Mouse (Mus musculus): ENCODE measurements around the gene Olfr902.
"Not testable (repeated sequence)": the region's sequence is repeated elsewhere in the genome, so short reads cannot be mapped to it uniquely, and the experiment has no call there.

Gene Olfr902

DNA sequence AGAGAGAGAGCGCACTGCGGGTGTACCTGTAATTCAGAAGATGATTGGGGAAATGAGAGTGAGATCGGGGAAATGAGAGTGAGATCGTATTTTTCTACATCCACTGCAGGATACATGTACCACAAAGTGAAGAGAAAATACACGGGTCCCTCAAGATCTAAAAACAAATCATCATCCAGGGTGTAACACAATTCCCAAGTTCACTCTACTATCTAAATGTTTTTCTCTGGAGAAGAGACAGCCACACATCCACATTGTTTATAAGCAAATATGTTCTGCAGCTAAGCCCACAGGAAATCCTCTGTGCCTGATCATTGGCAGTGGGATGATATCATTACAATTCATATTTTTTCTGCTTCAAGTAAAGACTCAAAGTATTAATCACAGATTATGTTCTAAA, at the start of gene Olfr902:
Olfr902 (plus strand) TSS at position 301 of the 400 bp plus-strand sequence.
- no peak for DNase-seq

DNA sequence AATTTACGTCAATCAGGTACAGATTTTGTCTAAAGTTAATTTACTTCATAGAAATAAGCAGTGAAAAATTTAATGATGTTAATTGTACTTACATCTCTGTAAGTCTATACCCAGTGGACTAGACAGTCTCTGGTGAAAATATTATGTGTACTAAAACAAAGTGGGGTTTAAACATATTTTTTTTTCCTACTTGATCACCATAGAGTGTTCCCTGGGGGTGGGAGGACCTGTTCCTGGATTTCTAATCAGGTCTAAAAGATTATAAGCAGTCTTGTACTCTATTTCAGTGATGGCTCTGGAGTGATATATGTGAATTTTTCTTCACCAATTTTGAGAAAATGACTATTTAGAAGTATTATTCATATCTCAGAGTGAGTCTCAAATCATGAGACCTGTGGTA, 46.1 kb upstream of the Olfr902 start, which contains the start of gene Olfr147:
Olfr147 (plus strand) TSS at position 301 of the 400 bp plus-strand sequence.
- DNase-seq, result no peak

DNA sequence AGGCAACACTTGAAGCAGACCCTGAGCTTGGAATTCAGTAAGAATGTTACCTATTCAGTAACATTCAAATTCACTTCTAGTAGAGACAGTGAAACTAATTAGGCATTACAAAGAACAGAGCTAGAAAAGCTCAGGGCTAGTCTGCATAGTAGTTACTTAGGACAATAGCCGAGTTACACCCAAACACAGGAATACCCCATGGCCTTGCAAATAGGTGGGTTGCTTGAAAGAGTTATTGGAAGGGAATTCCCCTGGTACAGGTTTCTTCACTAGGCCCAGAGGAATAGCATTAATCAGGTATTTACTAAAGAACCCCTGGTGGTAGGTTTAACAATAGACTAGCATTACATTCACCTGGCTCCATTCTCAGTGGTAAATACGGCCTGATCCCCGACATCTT, 40.0 kb upstream of the Olfr902 start:
- DNase-seq, result not testable (repeated sequence)

DNA sequence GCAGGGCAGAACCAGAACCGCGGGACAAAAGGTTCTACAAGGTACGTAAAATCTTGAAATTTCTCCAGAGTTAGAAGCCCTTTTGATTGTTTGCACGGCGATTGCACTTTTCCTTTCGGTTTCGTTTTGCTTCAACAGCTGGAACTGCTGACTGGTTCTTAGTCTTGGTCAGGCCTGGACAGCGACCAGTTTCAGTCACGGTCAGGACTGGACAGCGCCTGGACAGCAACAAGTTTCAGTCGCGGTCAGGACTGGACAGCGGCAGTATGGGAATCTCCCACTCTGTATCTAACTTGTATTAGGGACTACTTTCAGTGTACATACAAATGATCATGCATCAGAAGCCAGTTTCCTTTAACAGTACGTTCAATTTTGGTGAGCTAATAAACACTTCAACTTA, 34.0 kb upstream of the Olfr902 start:
- DNase-seq, result not testable (repeated sequence)

DNA sequence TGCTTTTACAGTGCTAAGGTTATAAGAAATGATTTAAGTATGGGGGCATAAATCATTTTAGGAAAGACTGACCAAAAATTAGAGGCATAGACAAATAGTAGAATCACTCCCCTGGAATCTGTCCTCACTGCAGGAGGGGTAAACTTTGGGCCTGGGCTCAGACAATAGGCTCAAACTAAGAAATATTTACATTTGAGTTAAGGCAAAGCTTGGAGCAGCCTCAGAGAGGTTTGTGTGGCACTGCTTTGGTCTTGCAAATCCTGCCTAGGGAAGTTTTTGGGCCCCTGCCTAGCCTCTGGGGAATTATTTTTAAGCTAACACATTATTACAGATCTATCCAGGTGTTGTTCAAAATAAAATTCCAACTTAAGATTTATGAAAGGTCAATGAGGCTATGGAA, 23.7 kb upstream of the Olfr902 start:
- no peak for DNase-seq

DNA sequence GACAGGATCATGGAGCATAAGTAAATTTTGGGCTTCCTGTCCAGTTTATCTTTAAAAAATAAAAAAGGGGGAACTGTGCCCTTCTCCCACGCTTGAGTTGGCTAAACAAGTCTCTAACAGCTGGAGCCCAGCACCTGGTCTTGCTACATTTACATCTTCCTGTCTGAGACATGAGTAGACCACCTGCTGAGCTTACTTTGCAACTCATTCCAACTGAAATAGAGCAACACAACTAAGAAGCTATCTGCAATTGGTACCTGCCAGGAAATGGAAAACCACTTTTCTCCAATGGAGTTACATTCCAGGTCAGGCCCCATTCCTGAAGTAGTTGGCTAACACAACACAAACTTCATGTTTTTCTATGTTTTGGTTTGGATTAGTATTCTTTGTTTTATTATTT, 20.4 kb upstream of the Olfr902 start:
- DNase-seq, result no peak

DNA sequence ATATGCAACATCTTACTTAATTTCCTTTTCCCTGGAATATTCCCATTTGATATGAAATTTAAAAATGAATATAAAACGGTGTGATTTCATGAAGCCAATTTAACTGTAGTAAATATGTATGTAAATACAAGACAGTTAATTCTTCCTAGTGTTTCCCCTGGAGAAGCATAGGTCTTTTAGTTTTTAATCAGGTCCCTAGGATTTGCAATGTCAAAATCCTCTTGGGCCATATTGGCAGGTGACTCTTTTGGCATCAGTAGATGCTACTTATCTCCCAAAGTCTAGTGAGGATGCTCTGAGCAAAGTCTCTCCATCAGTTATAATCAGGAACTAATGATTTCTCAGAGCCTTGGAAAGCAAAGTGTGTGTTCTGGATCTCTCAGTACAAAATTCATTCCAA, 18.3 kb upstream of the Olfr902 start, which contains the start of gene Olfr901:
Olfr901 (plus strand) TSS at position 301 of the 400 bp plus-strand sequence.
- DNase-seq, result no peak

DNA sequence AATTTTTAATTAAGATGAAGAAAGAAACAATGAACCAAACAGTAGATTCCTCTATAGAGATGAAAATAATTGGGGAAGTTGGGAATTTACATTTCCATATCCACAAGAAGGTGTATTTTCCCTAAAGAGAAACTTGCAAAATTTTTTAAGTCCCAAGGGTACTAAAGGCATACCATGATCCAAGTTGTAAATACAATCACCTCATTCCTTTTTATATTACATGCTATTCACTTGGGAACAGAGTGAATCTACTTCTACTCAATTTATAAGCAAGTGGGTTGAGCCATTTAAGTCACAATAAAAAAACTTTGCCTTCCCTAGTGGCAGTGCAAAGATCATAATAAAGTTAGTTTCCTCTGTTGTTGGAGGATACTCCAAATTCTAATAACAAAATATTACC, 15.4 kb downstream of the Olfr902 start, which contains the start of gene Olfr904:
Olfr904 (plus strand) TSS at position 301 of the 400 bp plus-strand sequence.
- DNase-seq, result no peak

DNA sequence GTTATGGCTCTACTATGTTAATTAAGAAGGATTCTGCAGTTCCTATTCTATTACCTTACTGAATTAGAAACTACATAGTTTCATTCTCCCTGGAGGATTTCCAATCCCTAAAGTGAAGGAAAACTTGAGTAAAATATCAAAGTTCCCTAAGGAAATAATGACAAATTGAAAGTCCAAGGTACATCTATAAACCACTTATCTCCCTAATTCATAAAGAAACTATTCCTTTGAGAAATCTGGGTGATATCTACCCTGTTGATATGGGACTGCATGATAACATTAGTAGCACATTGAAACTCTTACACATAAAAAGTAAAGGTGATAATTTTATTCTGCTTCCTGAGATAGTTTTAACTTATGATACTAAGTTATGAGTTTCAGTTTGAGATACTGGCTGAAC, 23.4 kb downstream of the Olfr902 start, which contains the start of gene Olfr905:
Olfr905 (plus strand) TSS at position 301 of the 400 bp plus-strand sequence.
- DNase-seq, result no peak

DNA sequence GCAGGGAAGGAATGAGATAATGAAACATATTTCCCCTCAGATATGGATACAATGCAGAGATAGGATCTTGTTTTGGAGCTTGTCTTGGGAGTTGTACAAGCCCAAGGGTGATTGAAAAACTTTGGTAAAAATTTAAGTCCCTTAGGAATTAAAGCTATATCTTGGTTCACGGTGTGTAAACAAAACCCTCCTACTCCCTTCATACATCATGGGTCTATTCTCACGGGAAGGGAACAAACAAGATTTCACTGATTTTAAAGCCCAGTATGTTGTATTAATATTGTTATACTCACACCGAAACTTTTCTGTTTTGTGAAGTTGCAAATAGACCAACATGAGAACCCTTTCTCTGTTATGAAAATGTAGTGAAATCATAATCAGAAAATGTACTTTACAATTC, 39.3 kb downstream of the Olfr902 start, which contains the start of gene Olfr906:
Olfr906 (plus strand) TSS at position 301 of the 400 bp plus-strand sequence.
- no peak for DNase-seq

DNA sequence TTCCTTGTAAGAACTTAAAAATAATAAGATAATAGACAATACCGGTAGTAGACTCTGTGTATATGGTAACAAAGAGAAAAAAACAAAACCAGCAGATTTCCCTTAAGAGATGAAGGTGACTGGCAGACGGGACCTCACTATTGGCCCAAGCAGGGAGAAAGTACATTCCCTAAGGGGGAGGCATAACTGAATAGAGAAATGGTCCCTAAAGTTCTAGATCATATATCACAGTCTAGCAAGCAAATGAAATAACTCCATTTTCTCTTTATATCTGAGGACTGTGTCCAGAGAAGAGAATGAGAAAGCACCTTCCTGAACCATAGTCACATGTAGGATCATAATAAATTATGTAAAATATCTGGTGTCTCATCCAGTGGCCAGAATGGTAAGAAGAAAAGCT, 48.0 kb downstream of the Olfr902 start, which contains the start of gene Olfr907:
Olfr907 (plus strand) TSS at position 301 of the 400 bp plus-strand sequence.
- no peak for DNase-seq
